Comparison of ENCODE assay signal across 26 mouse cellular contexts in the genomic region with DNA sequence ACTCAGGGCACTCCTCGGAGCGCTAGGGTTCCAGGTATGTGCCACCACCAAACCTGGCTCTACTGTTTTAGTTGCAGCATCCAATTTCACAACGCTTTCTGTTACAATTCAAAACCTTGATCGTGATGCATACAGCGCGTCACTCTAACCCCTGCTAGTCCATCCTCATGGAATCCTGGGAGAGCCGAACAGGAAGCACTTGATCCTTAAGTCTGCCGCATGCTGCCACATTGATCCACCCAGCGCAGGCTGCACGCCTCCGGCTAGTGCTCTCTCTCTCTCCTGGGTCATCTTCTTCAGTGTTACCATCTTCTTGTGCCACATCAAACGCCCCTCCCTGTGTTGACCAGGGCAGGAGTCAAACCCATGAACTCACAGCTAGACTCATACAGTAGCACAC. TPM values are rescaled to one million over a fixed set of nuclear protein-coding genes. Genes with fewer than 3 reads are reported as not detected.
DNase-seq lines count a peak whose midpoint lies in the region; ATAC-seq and TF ChIP-seq lines count a peak whose summit lies in the region.
"Had no signal": no experiment of that assay in that cellular context is flagged by ENCODE, and none has a peak within 500 bp of the region (broad histone marks: within the 10 kb centered on the region; RNA-seq: fewer than 3 reads in every experiment).

No protein-coding gene starts in this region.

- no peak overlapping the region for H3K4me3 ChIP-seq in liver, postnatal 0 days (ENCODE audit: low read depth, low read length)
- H3K4me3 ChIP-seq in liver, embryonic 12.5 days = no peak overlapping the region
- no peak overlapping the region for H3K4me3 ChIP-seq in embryonic facial prominence, embryonic 10.5 days
- H3K4me3 ChIP-seq: embryonic facial prominence, embryonic 13.5 days; embryonic facial prominence, embryonic 15.5 days; erythroblast, embryonic 14.5 days; forebrain, embryonic 10.5 days; forebrain, embryonic 12.5 days had no signal

- ATAC-seq in liver, postnatal 0 days = no peak
- no peak for ATAC-seq in liver, embryonic 12.5 days
- ATAC-seq: activated CD4-positive, CD25-positive, alpha-beta regulatory T cell, adult 4 months; CD4-positive, CD25-positive, alpha-beta regulatory T cell, adult 4 months; forebrain, embryonic 14.5 days; forebrain, embryonic 16.5 days; Patski had no signal

- H3K4me2 ChIP-seq in liver, postnatal 0 days (ENCODE audit: low read depth, low read length) = no peak overlapping the region
- no peak overlapping the region for H3K4me2 ChIP-seq in liver, embryonic 12.5 days
- H3K4me2 ChIP-seq: embryonic facial prominence, embryonic 13.5 days; embryonic facial prominence, embryonic 15.5 days; forebrain, embryonic 12.5 days had no signal

- no peaks in the 10 kb centered on the region for H3K27me3 ChIP-seq in liver, postnatal 0 days (ENCODE audit: insufficient read depth, low read length)
- no peaks in the 10 kb centered on the region for H3K27me3 ChIP-seq in liver, embryonic 12.5 days (replicated peaks)
- no peaks in the 10 kb centered on the region for H3K27me3 ChIP-seq in embryonic facial prominence, embryonic 10.5 days (replicated peaks; ENCODE audit: low read depth, poor library complexity, severe bottlenecking)
- H3K27me3 ChIP-seq: CH12.LX; embryonic facial prominence, embryonic 13.5 days; embryonic facial prominence, embryonic 15.5 days; forebrain, embryonic 12.5 days; Patski had no signal

- H3K9me3 ChIP-seq in liver, postnatal 0 days (ENCODE audit: low read length) = peaks cover 3% of the 10 kb centered on the region; the same call in 1 of the 2 replicates
- no peaks in the 10 kb centered on the region; the same call in 1 of the 2 replicates for H3K9me3 ChIP-seq in liver, embryonic 12.5 days (replicated peaks)
- H3K9me3 ChIP-seq in embryonic facial prominence, embryonic 10.5 days = peaks cover 4% of the 10 kb centered on the region; the same call in 1 of the 2 replicates
- H3K9me3 ChIP-seq: embryonic facial prominence, embryonic 15.5 days; forebrain, embryonic 12.5 days had no signal

- H3K27ac ChIP-seq in liver, postnatal 0 days (ENCODE audit: low read depth) = no peak overlapping the region
- H3K27ac ChIP-seq in liver, embryonic 12.5 days = no peak overlapping the region
- H3K27ac ChIP-seq in embryonic facial prominence, embryonic 10.5 days (replicated peaks) = no peak overlapping the region
- H3K27ac ChIP-seq: embryonic facial prominence, embryonic 13.5 days; embryonic facial prominence, embryonic 15.5 days; forebrain, embryonic 10.5 days; forebrain, embryonic 12.5 days had no signal

- peak; percentile 74 for DNase-seq in heart, adult 11 months
- DNase-seq in heart, postnatal 14 days = no peak
- peak; percentile 5 for DNase-seq in liver, postnatal 0 days
- DNase-seq in embryonic facial prominence, embryonic 10.5 days (ENCODE audit: low spot score) = peak; percentile 5
- DNase-seq: adrenal gland, adult 8-10 months; adrenal gland, postnatal 14 days; adrenal gland, postnatal 36 days; B cell, adult 2 months; cerebellum, adult 11-12 months; cerebellum, adult 2 months; cerebellum, adult 9-10 months; cerebellum, postnatal 10 days; cerebellum, postnatal 25 days had no signal

- no peaks in the 10 kb centered on the region for H3K36me3 ChIP-seq in liver, postnatal 0 days (replicated peaks; ENCODE audit: insufficient read depth, low read length)
- no peaks in the 10 kb centered on the region for H3K36me3 ChIP-seq in liver, embryonic 12.5 days
- H3K36me3 ChIP-seq in embryonic facial prominence, embryonic 10.5 days (replicated peaks) = peaks cover 17% of the 10 kb centered on the region
- H3K36me3 ChIP-seq: G1E had no signal

- intact Hi-C loops in heart, postnatal 14 days (cut with DNase I) = no loop called here

- TF ChIP-seq EP300 in liver, postnatal 0 days (IDR thresholded peaks at IDR 0.05; ENCODE audit: low read depth) = no peak

- H3K9ac ChIP-seq in liver, postnatal 0 days (replicated peaks) = no peak overlapping the region
- H3K9ac ChIP-seq in liver, embryonic 12.5 days = no peak overlapping the region
- H3K9ac ChIP-seq: embryonic facial prominence, embryonic 13.5 days; embryonic facial prominence, embryonic 15.5 days; forebrain, embryonic 12.5 days had no signal

- WGBS in liver, postnatal 0 days (ENCODE audit: insufficient replicate concordance) = 89% methylated on average over 12 of the region's 12 CpGs
- 85% methylated on average over 12 of the region's 12 CpGs for WGBS in liver, embryonic 12.5 days (ENCODE audit: insufficient replicate concordance)
- 95% methylated on average over 12 of the region's 12 CpGs for WGBS in embryonic facial prominence, embryonic 10.5 days

- TF ChIP-seq CTCF in liver, postnatal 0 days (IDR thresholded peaks at IDR 0.05; ENCODE audit: low read depth) = no peak

- H3K4me1 ChIP-seq in liver, postnatal 0 days (ENCODE audit: insufficient read depth) = no peaks in the 10 kb centered on the region
- H3K4me1 ChIP-seq in liver, embryonic 12.5 days = no peaks in the 10 kb centered on the region
- 0 out of 2 replicates have a peak, but pooled peaks cover 3% of the 10 kb centered on the region for H3K4me1 ChIP-seq in embryonic facial prominence, embryonic 10.5 days
- H3K4me1 ChIP-seq: forebrain, embryonic 10.5 days; forebrain, embryonic 12.5 days had no signal

RNA-seq across cellular contexts. Expression of a gene that starts 25.5 kb away (rescaled TPM):
- total RNA-seq in heart, postnatal 14 days (2021) = 1 to 10 TPM in 1 of 2 experiments, under 1 TPM in 1; 0.69 to 1.1 TPM
- polyA plus RNA-seq in liver, postnatal 0 days (2015; fragmentation: Nextera tagmentation; extraction: Ambion mirVana) = 0.14 TPM in 1 of 2 replicates, not detected in the other
- polyA plus RNA-seq in liver, embryonic 12.5 days (2016; fragmentation: Nextera tagmentation; extraction: Ambion mirVana) = 0.67 and 0.81 TPM in 2 replicates
- 7.0 and 10.6 TPM in 2 replicates for polyA plus RNA-seq in embryonic facial prominence, embryonic 10.5 days (2016; fragmentation: Nextera tagmentation; extraction: Ambion mirVana)
- polyA plus RNA-seq: erythroblast, embryonic 14.5 days; G1E had no signal

Comparison
In these comparisons a context has a peak if more than half of its experiments do, and no peak if none do; other contexts are left out.
1. DNase-seq: peak in heart, adult 11 months (single experiment), liver, postnatal 0 days (single experiment) and embryonic facial prominence, embryonic 10.5 days (single experiment); none in heart, postnatal 14 days (0 of 2).